Mouse (Mus musculus) forebrain, embryonic 12.5 days (tissue): Measurements from ENCODE around the gene Gm49405. TPM values are rescaled to one million over a fixed set of nuclear protein-coding genes. Genes with fewer than 3 reads are reported as not detected.
"Not testable (repeated sequence)": the region's sequence is repeated elsewhere in the genome, so short reads cannot be mapped to it uniquely, and the experiment has no call there.

ENCODE experiments used
- ATAC-seq: fragments of 200-750 bp; cut with Nextera tagmentation; 2 replicates; pipeline ENCODE4 v1.8.0; 2017; ENCODE audit warnings: moderate TSS enrichment; ENCODE audit not compliant: low FRiP score
- H3K27ac ChIP-seq: fragments of 300-500 bp; sonication (generic); 2 replicates; pipeline ENCODE4 v1.5.1; 2016; ENCODE audit warnings: mild to moderate bottlenecking
- H3K27me3 ChIP-seq: fragments of 300-500 bp; sonication (generic); 2 replicates; pipeline ENCODE4 v1.6.1; 2016; ENCODE audit warnings: mild to moderate bottlenecking
- H3K36me3 ChIP-seq: fragments of 300-500 bp; sonication (generic); replicated peaks from 2 replicates; pipeline ENCODE4 v1.6.1; 2016; ENCODE audit warnings: mild to moderate bottlenecking
- H3K4me1 ChIP-seq: fragments of 300-500 bp; sonication (generic); 2 replicates; pipeline ENCODE4 v1.6.1; 2016
- H3K4me2 ChIP-seq: fragments of 300-500 bp; sonication (generic); 2 replicates; pipeline ENCODE4 v1.6.1; 2016; ENCODE audit warnings: mild to moderate bottlenecking, moderate library complexity
- H3K4me3 ChIP-seq: fragments of 300-500 bp; sonication (generic); replicated peaks from 2 replicates; pipeline ENCODE4 v1.5.1; 2016; ENCODE audit warnings: mild to moderate bottlenecking
- H3K9ac ChIP-seq: fragments of 300-500 bp; sonication (generic); 2 replicates; pipeline ENCODE4 v1.6.1; 2016; ENCODE audit warnings: mild to moderate bottlenecking
- H3K9me3 ChIP-seq: fragments of 300-500 bp; sonication (generic); 2 replicates; pipeline ENCODE4 v1.6.1; 2016
- WGBS: fragments of 180-500 bp; shearing (Covaris S2); methylation state at CpG from one replicate; pipeline ENCODE4 v1.1.7; 2016; 5-methylcytosine and 5-hydroxymethylcytosine counted together
- polyA plus RNA-seq: library from polyadenylated mRNA; unstranded; fragments of >200 nt; fragmentation: Nextera tagmentation; extraction: Ambion mirVana; gene quantifications from 2 replicates; pipeline ENCODE4 v1.2.1, GENCODE M21; 2016

The Gm49405 gene
- polyA plus RNA-seq, 1 experiment from 2014 or later = 4.1 TPM

GRCm38 (mm10) chr19:4018743-4019583, 18.5 kb downstream of the Gm49405 start:
- H3K27ac ChIP-seq = no peak overlapping the region
- 0 out of 2 replicates have a peak, but pooled peaks have one; percentile 71 for ATAC-seq
- WGBS = 37% methylated on average over 18 of the region's 18 CpGs

GRCm38 (mm10) chr19:4023185-4023584, 22.8 kb downstream of the Gm49405 start:
- no peak overlapping the region for H3K27ac ChIP-seq
- 0 out of 2 replicates have a peak, but pooled peaks cover 5% of the 10 kb centered on the region for H3K9me3 ChIP-seq
- ATAC-seq = no peak
- H3K9ac ChIP-seq = no peak overlapping the region
- WGBS = 81% methylated on average over 7 of the region's 7 CpGs
- H3K4me1 ChIP-seq = peaks cover 3% of the 10 kb centered on the region; the same call in 1 of the 2 replicates
- H3K4me3 ChIP-seq = no peak overlapping the region
- no peak overlapping the region for H3K4me2 ChIP-seq
- no peaks in the 10 kb centered on the region for H3K36me3 ChIP-seq
- H3K27me3 ChIP-seq = no peaks in the 10 kb centered on the region

More at GRCm38 (mm10) chr19:4018743-4019583, 18.5 kb downstream of the Gm49405 start:
- no peak overlapping the region for H3K4me2 ChIP-seq
- no peak overlapping the region for H3K9ac ChIP-seq
- peaks cover 5% of the 10 kb centered on the region; the same call in 1 of the 2 replicates for H3K27me3 ChIP-seq
- H3K4me3 ChIP-seq = no peak overlapping the region
- H3K4me1 ChIP-seq = peaks cover 3% of the 10 kb centered on the region; the same call in 1 of the 2 replicates
- H3K36me3 ChIP-seq = no peaks in the 10 kb centered on the region
- H3K9me3 ChIP-seq = no peaks in the 10 kb centered on the region

GRCm38 (mm10) chr19:4027576-4027975, 27.1 kb downstream of the Gm49405 start:
- Histone ChIP-seq H3K36me3 (no peaks in the 10 kb centered on the region), H3K4me3 (no peak overlapping the region), H3K9ac (no peak overlapping the region), H3K9me3 (0 out of 2 replicates have a peak, but pooled peaks cover 5% of the 10 kb centered on the region), H3K4me1 (no peaks in the 10 kb centered on the region), H3K27ac (no peak overlapping the region), H3K27me3 (no peaks in the 10 kb centered on the region), H3K4me2 (no peak overlapping the region)
- no peak for ATAC-seq

GRCm38 (mm10) chr19:4032668-4033067, 32.2 kb downstream of the Gm49405 start:
- Histone ChIP-seq H3K4me2 (no peak overlapping the region), H3K4me1 (peaks cover 5% of the 10 kb centered on the region), H3K9ac (no peak overlapping the region), H3K27me3 (no peaks in the 10 kb centered on the region), H3K9me3 (no peaks in the 10 kb centered on the region), H3K4me3 (no peak overlapping the region), H3K36me3 (no peaks in the 10 kb centered on the region; the same call in 1 of the 2 replicates), H3K27ac (no peak overlapping the region)
- WGBS = 55% methylated on average over 7 of the region's 7 CpGs
- ATAC-seq = no peak

GRCm38 (mm10) chr19:4033298-4033697, 32.9 kb downstream of the Gm49405 start:
- Histone ChIP-seq H3K27me3 (no peaks in the 10 kb centered on the region), H3K36me3 (no peaks in the 10 kb centered on the region; the same call in 1 of the 2 replicates), H3K4me2 (no peak overlapping the region), H3K9me3 (no peaks in the 10 kb centered on the region), H3K27ac (no peak overlapping the region), H3K4me1 (peaks cover 10% of the 10 kb centered on the region), H3K4me3 (no peak overlapping the region), H3K9ac (no peak overlapping the region)
- WGBS = 85% methylated on average over 3 of the region's 3 CpGs
- no peak for ATAC-seq

- H3K27me3 ChIP-seq = no peaks in the 10 kb centered on the region
- 63% methylated on average over 5 of the region's 5 CpGs for WGBS
- H3K9ac ChIP-seq = no peak overlapping the region
- ATAC-seq = no peak
- peaks cover 11% of the 10 kb centered on the region for H3K4me1 ChIP-seq
- no peaks in the 10 kb centered on the region for H3K9me3 ChIP-seq
- H3K4me2 ChIP-seq = no peak overlapping the region
- H3K27ac ChIP-seq = no peak overlapping the region
- H3K4me3 ChIP-seq = no peak overlapping the region
- H3K36me3 ChIP-seq = no peaks in the 10 kb centered on the region; the same call in 1 of the 2 replicates
Observed at GRCm38 (mm10) chr19:4033742-4034141, 33.3 kb downstream of the Gm49405 start.

GRCm38 (mm10) chr19:4036327-4037045, 36.1 kb downstream of the Gm49405 start:
- H3K4me2 ChIP-seq = no peak overlapping the region; the same call in 1 of the 2 replicates
- no peak overlapping the region for H3K27ac ChIP-seq
- no peaks in the 10 kb centered on the region for H3K9me3 ChIP-seq
- no peak overlapping the region for H3K4me3 ChIP-seq
- no peak overlapping the region for H3K9ac ChIP-seq
- WGBS = 84% methylated on average over 12 of the region's 12 CpGs
- peaks cover 11% of the 10 kb centered on the region for H3K4me1 ChIP-seq
- no peaks in the 10 kb centered on the region for H3K27me3 ChIP-seq
- no peaks in the 10 kb centered on the region; the same call in 1 of the 2 replicates for H3K36me3 ChIP-seq
- no peak; the same call in 1 of the 2 replicates for ATAC-seq

- not testable (repeated sequence) for H3K9me3 ChIP-seq, H3K36me3 ChIP-seq, H3K27me3 ChIP-seq
- Histone ChIP-seq H3K4me2 (peak overlapping the region; percentile 71), H3K27ac (0 out of 2 replicates have a peak overlapping the region, but pooled peaks have one; percentile 65), H3K9ac (peak overlapping the region; percentile 72), H3K4me1 (peaks cover 11% of the 10 kb centered on the region), H3K4me3 (peak overlapping the region; percentile 62)
- ATAC-seq = peak; percentile 73
- WGBS = 33% methylated on average over 8 of the region's 8 CpGs
Observed at GRCm38 (mm10) chr19:4037154-4037787, 36.8 kb downstream of the Gm49405 start.

- Histone ChIP-seq H3K27ac (0 out of 2 replicates have a peak within 1 kb of the TSS, but pooled peaks have one; percentile 65), H3K27me3 (no peaks in the 10 kb centered on the region), H3K4me2 (peak within 1 kb of the TSS; percentile 71), H3K4me1 (peaks cover 11% of the 10 kb centered on the region), H3K9me3 (no peaks in the 10 kb centered on the region), H3K36me3 (no peaks in the 10 kb centered on the region; the same call in 1 of the 2 replicates), H3K9ac (peak within 1 kb of the TSS; percentile 72), H3K4me3 (peak within 1 kb of the TSS; percentile 62)
- 0% methylated on average over 26 of the region's 26 CpGs for WGBS
- ATAC-seq = peak; percentile 87
Observed at GRCm38 (mm10) chr19:4037788-4038232, 37.4 kb downstream of the Gm49405 start, which contains the start of gene Gstp1. Gene Gstp1 (minus strand): TSS chr19:4037985.

GRCm38 (mm10) chr19:4040941-4041340, 40.5 kb downstream of the Gm49405 start:
- H3K9me3 ChIP-seq, H3K4me2 ChIP-seq, H3K9ac ChIP-seq, H3K36me3 ChIP-seq, H3K27ac ChIP-seq, H3K4me3 ChIP-seq, H3K27me3 ChIP-seq, ATAC-seq: not testable (repeated sequence)
- WGBS = 89% methylated on average over 5 of the region's 5 CpGs
- peaks cover 11% of the 10 kb centered on the region for H3K4me1 ChIP-seq

- H3K4me3 ChIP-seq, H3K27me3 ChIP-seq, H3K36me3 ChIP-seq, H3K9me3 ChIP-seq, H3K27ac ChIP-seq, ATAC-seq, H3K9ac ChIP-seq, H3K4me2 ChIP-seq: not testable (repeated sequence)
- peaks cover 11% of the 10 kb centered on the region for H3K4me1 ChIP-seq
- 82% methylated on average over 3 of the region's 4 CpGs for WGBS
Observed at GRCm38 (mm10) chr19:4041500-4041899, 41.1 kb downstream of the Gm49405 start.

- Histone ChIP-seq H3K27me3 (no peaks in the 10 kb centered on the region), H3K9me3 (no peaks in the 10 kb centered on the region), H3K4me1 (peaks cover 11% of the 10 kb centered on the region; the same call in 1 of the 2 replicates), H3K27ac (no peak overlapping the region), H3K9ac (no peak overlapping the region), H3K4me3 (no peak overlapping the region), H3K4me2 (no peak overlapping the region), H3K36me3 (no peaks in the 10 kb centered on the region)
- WGBS = 71% methylated on average over 14 of the region's 14 CpGs
- no peak for ATAC-seq
Observed at GRCm38 (mm10) chr19:4042124-4042523, 41.7 kb downstream of the Gm49405 start.
